Mouse (Mus musculus): Measurements from ENCODE around the gene Gpr12.

GRCm38 (mm10) chr5:146627901-146628300 is 42.9 kb upstream of the Gpr12 start:
- TF ChIP-seq ZC3H11A (IDR thresholded peaks at IDR 0.05; ENCODE audit: borderline replicate concordance, low read depth, low read length) (no peak), ZNF384 (IDR thresholded peaks at IDR 0.05; ENCODE audit: low read depth, low read length) (no peak), MAFK (IDR thresholded peaks at IDR 0.05; ENCODE audit: insufficient read depth, low read depth, low read length) (no peak), CHD2 (IDR thresholded peaks at IDR 0.05; ENCODE audit: low read depth, low read length) (no peak), HCFC1 (IDR thresholded peaks at IDR 0.05; ENCODE audit: borderline replicate concordance, insufficient read depth, low read length) (no peak)

Data from ES-E14 (cell line).